Mouse (Mus musculus): ENCODE measurements at regions not wholly inside any gene's neighbourhood (a gene's known extent, or its start where the extent isn't known, plus 50 kb on each side); places are given as distances from the start of the nearest gene placed in this dataset.

DNA sequence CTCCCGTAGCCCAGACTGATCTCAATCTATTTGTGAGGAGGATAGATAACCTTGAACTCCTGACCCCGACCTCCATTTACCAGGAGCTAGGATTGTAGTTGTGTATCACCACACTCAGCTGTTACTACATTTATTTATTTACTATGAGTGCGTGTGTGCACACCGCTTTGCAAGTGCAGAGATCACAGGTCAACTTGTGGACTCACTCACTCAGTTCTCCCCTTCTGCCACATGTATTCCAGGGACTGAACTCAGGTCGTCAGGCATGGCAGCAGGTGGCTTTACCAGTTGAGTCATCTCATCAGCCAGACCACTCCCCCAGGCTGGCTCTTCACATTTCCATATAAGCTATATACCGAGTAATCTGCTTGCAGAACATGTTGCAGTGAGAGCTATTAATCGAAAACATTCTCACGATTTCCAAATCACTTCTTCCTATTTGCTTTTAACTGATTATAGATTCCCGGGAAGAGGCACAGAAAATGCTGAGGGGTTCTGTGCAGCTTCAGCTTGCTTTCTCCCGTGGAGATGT is 104.4 kb upstream of the Lrig1 start:
- Histone ChIP-seq H3K4me3 (ENCODE audit: insufficient read depth, low read depth, low read length) (no peak overlapping the region), H3K27ac (ENCODE audit: insufficient read depth, low read depth, low read length) (no peak overlapping the region), H3K4me1 (ENCODE audit: control insufficient read depth, insufficient read depth, low read length) (peaks cover 4% of the 10 kb centered on the region; the same call in 1 of the 2 replicates)
- TF ChIP-seq POLR2A (IDR thresholded peaks at IDR 0.05; ENCODE audit: insufficient read depth, low read depth, low read length) = no peak
- no peak for TF ChIP-seq CTCF (IDR thresholded peaks at IDR 0.05; ENCODE audit: insufficient read depth, low read depth, low read length)
- WGBS = 80% methylated on average over 10 of the region's 10 CpGs

DNA sequence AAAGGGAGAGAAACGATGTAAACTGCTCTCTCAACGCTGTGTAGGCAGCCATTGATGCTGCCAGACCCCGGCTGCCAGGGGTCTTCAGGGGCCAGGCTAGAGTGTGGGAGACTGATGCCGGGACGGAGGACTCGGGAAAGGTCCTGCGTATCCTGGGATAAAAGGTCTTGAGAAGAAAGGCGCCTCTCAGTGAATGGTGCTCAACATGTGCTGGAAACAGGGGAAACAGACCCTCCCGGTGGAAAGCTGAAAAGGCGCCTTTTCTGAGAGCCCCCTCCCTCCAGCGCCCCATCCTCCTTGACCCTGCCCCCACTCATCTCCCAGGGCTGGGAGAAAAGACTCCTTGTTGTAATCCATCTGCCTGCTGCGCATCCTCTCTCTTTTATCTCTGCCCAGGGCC is 101.1 kb upstream of the Lrig1 start:
- TF ChIP-seq POLR2A (IDR thresholded peaks at IDR 0.05; ENCODE audit: insufficient read depth, low read depth, low read length) = no peak
- no peak for TF ChIP-seq CTCF (IDR thresholded peaks at IDR 0.05; ENCODE audit: insufficient read depth, low read depth, low read length)
- Histone ChIP-seq H3K27ac (ENCODE audit: insufficient read depth, low read depth, low read length) (no peak overlapping the region), H3K4me3 (ENCODE audit: insufficient read depth, low read depth, low read length) (no peak overlapping the region), H3K4me1 (ENCODE audit: control insufficient read depth, insufficient read depth, low read length) (peaks cover 4% of the 10 kb centered on the region; the same call in 1 of the 2 replicates)
- 47% methylated on average over 12 of the region's 12 CpGs for WGBS

DNA sequence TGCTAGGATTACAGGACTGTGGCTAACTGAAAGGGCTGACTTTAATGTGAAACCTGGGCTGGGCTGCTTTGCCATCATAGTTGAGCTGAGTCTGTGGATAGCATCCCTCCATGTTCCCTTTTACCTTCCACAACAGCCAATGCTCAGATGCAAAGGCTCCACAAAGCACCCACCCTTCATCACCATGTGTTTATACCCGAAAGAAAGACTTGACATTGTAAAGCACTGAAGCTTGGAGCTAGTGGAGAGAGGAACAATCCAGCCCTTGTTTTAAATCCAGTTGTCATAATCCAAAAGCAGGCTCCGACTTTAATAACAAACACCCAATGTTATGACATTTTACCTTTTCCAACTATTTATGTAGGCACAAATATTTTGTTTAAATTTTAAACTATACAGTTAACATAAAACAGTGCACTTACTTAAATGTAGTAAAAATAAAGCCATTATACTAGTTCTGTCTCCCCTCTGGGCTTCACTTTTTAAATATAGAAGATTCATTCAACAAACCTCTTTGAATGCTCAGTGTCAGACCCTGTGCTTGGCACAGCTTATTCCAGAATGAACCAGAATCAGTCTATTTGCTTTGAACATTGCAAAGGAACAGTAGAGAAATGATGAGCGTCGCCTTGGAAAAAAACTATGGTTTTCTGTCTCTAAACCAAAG is 98.7 kb upstream of the Lrig1 start:
- no peak overlapping the region for H3K4me3 ChIP-seq (ENCODE audit: insufficient read depth, low read depth, low read length)
- 86% methylated on average over 4 of the region's 4 CpGs for WGBS
- peaks cover 4% of the 10 kb centered on the region; the same call in 1 of the 2 replicates for H3K4me1 ChIP-seq (ENCODE audit: control insufficient read depth, insufficient read depth, low read length)
- no peak for TF ChIP-seq CTCF (IDR thresholded peaks at IDR 0.05; ENCODE audit: insufficient read depth, low read depth, low read length)
- no peak for TF ChIP-seq POLR2A (IDR thresholded peaks at IDR 0.05; ENCODE audit: insufficient read depth, low read depth, low read length)
- H3K27ac ChIP-seq (ENCODE audit: insufficient read depth, low read depth, low read length) = no peak overlapping the region

DNA sequence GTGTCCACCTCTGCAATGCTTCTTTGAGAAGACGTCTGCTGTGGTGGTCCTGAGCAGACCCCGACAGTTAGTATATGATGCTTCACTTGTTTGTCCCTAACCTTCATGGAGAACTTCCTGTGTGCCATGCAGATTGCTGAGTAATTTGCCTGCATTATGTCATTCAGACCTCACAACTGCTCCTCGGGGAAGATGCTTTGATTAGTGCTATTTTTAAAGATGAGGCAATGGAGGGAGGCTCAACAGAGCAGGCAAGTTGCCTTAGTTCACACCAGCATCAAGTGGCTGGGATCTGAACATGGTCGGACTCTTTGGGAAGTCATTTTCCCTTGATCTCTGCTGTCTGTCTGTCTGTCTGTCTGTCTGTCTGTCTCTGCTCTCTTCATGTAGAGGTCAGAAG is 95.5 kb upstream of the Lrig1 start:
- H3K4me3 ChIP-seq (ENCODE audit: insufficient read depth, low read depth, low read length) = no peak overlapping the region
- 75% methylated on average over 4 of the region's 4 CpGs for WGBS
- no peaks in the 10 kb centered on the region for H3K4me1 ChIP-seq (ENCODE audit: control insufficient read depth, insufficient read depth, low read length)
- TF ChIP-seq POLR2A (IDR thresholded peaks at IDR 0.05; ENCODE audit: insufficient read depth, low read depth, low read length) (no peak), CTCF (IDR thresholded peaks at IDR 0.05; ENCODE audit: insufficient read depth, low read depth, low read length) (no peak)
- no peak overlapping the region for H3K27ac ChIP-seq (ENCODE audit: insufficient read depth, low read depth, low read length)

DNA sequence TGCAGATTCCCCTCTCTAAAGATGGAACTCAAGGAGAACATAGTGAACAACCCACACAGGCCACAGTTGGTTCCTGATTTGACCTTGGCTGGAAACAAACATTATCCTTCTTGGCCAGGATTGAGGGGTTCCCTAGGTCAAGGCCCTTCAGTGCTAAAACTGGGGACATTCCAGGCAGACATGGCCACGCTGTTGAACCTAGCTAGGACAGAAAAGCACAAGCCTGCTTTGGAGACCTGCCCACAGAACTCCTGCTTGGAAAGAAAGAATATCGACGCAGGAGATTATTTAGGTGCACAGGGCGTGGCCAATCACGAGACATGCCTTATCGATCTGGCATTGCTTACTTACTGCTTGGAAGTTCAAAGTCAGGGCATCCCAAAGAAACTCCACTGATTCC is 93.6 kb upstream of the Lrig1 start:
- H3K27ac ChIP-seq (ENCODE audit: insufficient read depth, low read depth, low read length) = no peak overlapping the region
- H3K4me1 ChIP-seq (ENCODE audit: control insufficient read depth, insufficient read depth, low read length) = no peaks in the 10 kb centered on the region
- no peak for TF ChIP-seq POLR2A (IDR thresholded peaks at IDR 0.05; ENCODE audit: insufficient read depth, low read depth, low read length)
- no peak for TF ChIP-seq CTCF (IDR thresholded peaks at IDR 0.05; ENCODE audit: insufficient read depth, low read depth, low read length)
- WGBS = 95% methylated on average over 6 of the region's 6 CpGs
- H3K4me3 ChIP-seq (ENCODE audit: insufficient read depth, low read depth, low read length) = no peak overlapping the region

DNA sequence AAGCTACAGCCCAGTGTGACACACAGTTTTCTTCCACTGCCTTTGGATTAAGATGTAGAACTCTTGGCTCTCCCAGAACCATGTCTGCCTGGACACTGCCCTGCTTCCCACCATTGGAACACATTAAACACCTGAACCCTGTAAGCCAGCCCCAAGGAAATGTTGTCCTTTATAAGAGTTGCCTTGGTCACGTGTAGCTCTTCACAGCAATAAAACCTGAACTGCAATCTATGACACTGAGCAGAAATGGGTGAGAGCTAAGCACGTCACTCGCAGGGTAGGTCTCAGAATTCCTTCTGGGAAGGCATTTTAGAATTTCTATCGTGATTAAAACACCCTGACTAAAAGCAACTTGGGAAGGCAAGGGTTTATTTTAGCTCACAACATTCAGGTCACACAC is 92.4 kb upstream of the Lrig1 start:
- 88% methylated on average over 4 of the region's 4 CpGs for WGBS
- no peaks in the 10 kb centered on the region for H3K4me1 ChIP-seq (ENCODE audit: control insufficient read depth, insufficient read depth, low read length)
- H3K4me3 ChIP-seq (ENCODE audit: insufficient read depth, low read depth, low read length) = no peak overlapping the region
- H3K27ac ChIP-seq (ENCODE audit: insufficient read depth, low read depth, low read length) = no peak overlapping the region
- no peak for TF ChIP-seq POLR2A (IDR thresholded peaks at IDR 0.05; ENCODE audit: insufficient read depth, low read depth, low read length)
- no peak for TF ChIP-seq CTCF (IDR thresholded peaks at IDR 0.05; ENCODE audit: insufficient read depth, low read depth, low read length)

DNA sequence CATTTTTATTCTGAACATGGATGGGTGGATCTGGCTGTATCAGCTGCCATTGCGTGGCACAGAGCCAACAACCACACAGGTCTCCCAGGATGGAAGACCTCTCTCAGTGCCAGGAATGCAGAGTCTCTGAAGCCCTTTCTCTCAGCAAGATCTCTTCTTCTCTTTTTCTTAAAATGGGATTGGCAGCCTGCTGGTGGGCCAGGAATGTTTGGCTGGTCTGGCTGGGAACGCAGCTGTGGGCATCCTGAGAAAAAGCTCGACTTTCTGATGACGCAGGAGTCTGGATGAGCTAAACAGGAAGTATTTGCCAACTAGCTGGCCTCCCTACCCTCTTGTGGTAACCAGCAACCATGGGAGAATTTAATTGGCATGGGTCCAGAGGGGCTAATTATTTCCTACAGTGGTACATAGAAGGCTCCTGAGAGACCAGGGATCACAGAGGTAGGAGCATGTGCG is 89.4 kb upstream of the Lrig1 start:
- Histone ChIP-seq H3K27ac (ENCODE audit: insufficient read depth, low read depth, low read length) (no peak overlapping the region), H3K4me3 (ENCODE audit: insufficient read depth, low read depth, low read length) (no peak overlapping the region), H3K4me1 (ENCODE audit: control insufficient read depth, insufficient read depth, low read length) (no peaks in the 10 kb centered on the region)
- no peak for TF ChIP-seq CTCF (IDR thresholded peaks at IDR 0.05; ENCODE audit: insufficient read depth, low read depth, low read length)
- no peak for TF ChIP-seq POLR2A (IDR thresholded peaks at IDR 0.05; ENCODE audit: insufficient read depth, low read depth, low read length)
- WGBS = 47% methylated on average over 5 of the region's 5 CpGs

DNA sequence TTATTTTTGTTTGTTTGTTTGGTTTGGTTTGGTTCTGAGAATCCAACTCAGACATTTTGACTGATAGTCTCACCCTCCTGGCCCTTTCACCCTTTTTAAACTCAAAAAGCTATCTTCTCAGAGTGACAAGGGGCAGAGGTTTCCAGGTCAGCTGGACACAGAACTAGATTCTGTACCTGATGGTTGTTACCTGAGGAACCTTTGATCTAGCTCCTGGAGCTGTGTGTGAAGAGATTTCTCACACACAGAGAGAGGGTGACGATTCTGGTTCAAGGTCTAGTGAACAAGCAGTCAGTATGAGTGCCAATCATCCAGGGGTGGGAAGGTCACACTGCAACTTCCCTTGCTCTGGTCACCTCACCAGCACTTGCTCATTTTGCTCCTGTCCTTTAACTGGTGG is 83.5 kb upstream of the Lrig1 start:
- TF ChIP-seq POLR2A (IDR thresholded peaks at IDR 0.05; ENCODE audit: insufficient read depth, low read depth, low read length) (no peak), CTCF (IDR thresholded peaks at IDR 0.05; ENCODE audit: insufficient read depth, low read depth, low read length) (no peak)
- WGBS = 94% methylated on average over 1 of the region's 1 CpGs
- Histone ChIP-seq H3K4me3 (ENCODE audit: insufficient read depth, low read depth, low read length) (no peak overlapping the region), H3K4me1 (ENCODE audit: control insufficient read depth, insufficient read depth, low read length) (no peaks in the 10 kb centered on the region), H3K27ac (ENCODE audit: insufficient read depth, low read depth, low read length) (no peak overlapping the region)

DNA sequence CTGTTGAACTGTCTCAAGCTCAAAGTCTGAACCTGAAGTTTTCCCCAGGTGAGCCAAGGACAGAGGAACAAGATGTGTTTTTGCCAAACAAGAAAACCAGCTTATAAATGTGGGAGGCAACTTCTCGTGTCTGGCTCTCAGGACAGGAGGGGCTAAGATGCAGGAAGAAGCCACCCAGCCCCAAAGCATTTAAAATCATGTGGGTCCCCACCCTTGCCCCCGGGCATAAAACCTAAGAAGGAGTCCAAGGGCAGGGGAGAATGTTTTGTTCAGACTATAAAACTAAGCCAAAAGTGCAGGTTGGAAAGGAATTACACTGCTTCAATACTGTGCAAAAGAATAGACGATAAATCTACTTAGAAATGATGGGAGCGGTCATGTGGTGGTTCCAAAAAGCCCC is 80.7 kb upstream of the Lrig1 start:
- Histone ChIP-seq H3K4me3 (ENCODE audit: insufficient read depth, low read depth, low read length) (no peak overlapping the region), H3K4me1 (ENCODE audit: control insufficient read depth, insufficient read depth, low read length) (no peaks in the 10 kb centered on the region), H3K27ac (ENCODE audit: insufficient read depth, low read depth, low read length) (no peak overlapping the region)
- 91% methylated on average over 4 of the region's 4 CpGs for WGBS
- TF ChIP-seq CTCF (IDR thresholded peaks at IDR 0.05; ENCODE audit: insufficient read depth, low read depth, low read length) (no peak), POLR2A (IDR thresholded peaks at IDR 0.05; ENCODE audit: insufficient read depth, low read depth, low read length) (no peak)
